Mouse (Mus musculus) heart, postnatal 0 days (tissue): ENCODE measurements around the gene Cmtm2a.

Experiments
- CTCF ChIP-seq: IDR thresholded peaks from 2 replicates; pipeline ENCODE4 v1.5.1; 2016; ENCODE audit warnings: antibody characterized with exemption, control low read depth, low read depth
- EP300 ChIP-seq: IDR thresholded peaks from 2 replicates; pipeline ENCODE4 v1.6.1; 2016; ENCODE audit warnings: antibody characterized with exemption, low read depth

DNA sequence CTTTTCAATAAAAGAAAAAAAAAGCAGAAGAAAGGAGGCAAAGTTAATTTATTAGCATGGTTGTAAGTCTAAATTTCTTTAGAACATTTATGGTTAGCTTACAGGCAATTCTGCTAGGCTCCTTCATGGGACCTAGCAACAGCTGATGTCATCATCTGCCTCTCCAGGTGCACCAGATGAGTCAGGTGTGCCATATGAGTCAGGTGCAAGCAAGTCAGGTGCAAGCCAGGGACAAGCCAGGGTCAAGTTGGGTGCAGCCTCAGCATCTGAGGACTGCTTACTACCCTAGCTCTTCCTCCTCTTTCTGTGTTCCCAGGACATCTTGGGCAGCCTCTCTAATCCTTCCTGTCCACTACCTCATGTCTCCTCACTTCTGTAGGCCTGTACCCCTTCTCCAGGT, 24.6 kb downstream of the Cmtm2a start:
- TF ChIP-seq EP300 = no peak
- no peak for TF ChIP-seq CTCF
